Mouse (Mus musculus) ES-E14 (cell line): ENCODE data around the gene A330070K13Rik.

ENCODE experiments used
- CHD2 ChIP-seq: IDR thresholded peaks from 2 replicates; pipeline ENCODE4 v1.6.1; 2014; ENCODE audit warnings: mild to moderate bottlenecking, low read depth, low read length, inconsistent platforms
- HCFC1 ChIP-seq: IDR thresholded peaks from 2 replicates; pipeline ENCODE4 v1.6.1; 2012; ENCODE audit warnings: low read length, inconsistent platforms, borderline replicate concordance; ENCODE audit not compliant: insufficient read depth
- MAFK ChIP-seq: IDR thresholded peaks from 2 replicates; pipeline ENCODE4 v1.6.1; 2014; ENCODE audit warnings: mild to moderate bottlenecking, low read depth, low read length, inconsistent platforms; ENCODE audit not compliant: insufficient read depth
- ZC3H11A ChIP-seq: IDR thresholded peaks from 2 replicates; pipeline ENCODE4 v1.6.1; 2012; ENCODE audit warnings: low read depth, mild to moderate bottlenecking, inconsistent platforms, low read length, borderline replicate concordance

- TF ChIP-seq ZC3H11A: no peak
- TF ChIP-seq MAFK: no peak
- no peak for TF ChIP-seq CHD2
- TF ChIP-seq HCFC1: no peak
These were observed 38.6 kb downstream of the A330070K13Rik start for GRCm38 (mm10) chr5:130345871-130346270.
